Mouse (Mus musculus): Measurements from ENCODE around the gene Endov.
A peak's percentile ranks its signal among the peaks of the same experiment; 100 is the strongest.

The Endov gene

GRCm38 (mm10) chr11:119545741-119546495 lies 54.8 kb downstream of the Endov start:
- DNase-seq (ENCODE audit: extremely low spot score, low spot score): peak; percentile 47

- DNase-seq (ENCODE audit: extremely low spot score, low spot score): no peak
These were observed 55.5 kb downstream of the Endov start for GRCm38 (mm10) chr11:119546496-119547182.

- DNase-seq (ENCODE audit: extremely low spot score, low spot score): peak; percentile 74
These were observed 56.2 kb downstream of the Endov start, which contains the start of gene Nptx1 for GRCm38 (mm10) chr11:119547183-119547921. Gene Nptx1, minus strand, starts transcription at chr11:119547753.

GRCm38 (mm10) chr11:119547951-119548591 lies 56.9 kb downstream of the Endov start:
- DNase-seq (ENCODE audit: extremely low spot score, low spot score): peak; percentile 63

DNA sequence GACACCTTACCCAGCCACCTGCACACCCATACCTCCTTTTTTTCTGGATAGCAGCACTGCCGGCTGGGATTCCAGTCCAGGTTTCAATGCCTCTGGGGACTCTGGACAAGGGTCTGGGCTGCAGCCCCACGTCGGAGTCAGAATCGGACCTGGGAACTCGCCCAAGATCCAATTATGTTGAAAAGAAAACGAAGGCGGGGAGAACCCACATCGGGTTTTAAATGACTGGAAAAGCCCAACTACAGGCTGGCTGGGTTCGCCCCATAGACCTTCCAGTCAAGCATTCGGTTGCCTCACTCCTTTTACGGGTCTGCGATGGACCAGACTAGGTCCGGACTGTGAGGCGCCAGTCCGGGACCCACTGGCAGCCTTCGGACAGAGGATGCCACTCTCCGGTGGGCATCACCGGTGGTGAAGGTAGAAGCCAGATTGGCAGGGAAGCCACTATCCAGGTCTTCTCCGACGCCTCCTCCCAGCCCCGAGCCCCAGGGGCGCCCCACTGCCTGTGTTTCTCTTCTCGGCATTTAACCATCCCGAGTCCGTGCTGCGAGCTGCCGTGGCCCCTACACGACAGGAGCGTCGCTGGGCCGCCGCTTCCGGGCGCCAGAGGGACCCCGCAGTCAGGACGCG lies 57.7 kb downstream of the Endov start:
- DNase-seq (ENCODE audit: extremely low spot score, low spot score): peak; percentile 52

GRCm38 (mm10) chr11:119549371-119549811 lies 58.2 kb downstream of the Endov start:
- DNase-seq (ENCODE audit: extremely low spot score, low spot score): no peak

- no peak for DNase-seq (ENCODE audit: extremely low spot score, low spot score)
These were observed 59.6 kb downstream of the Endov start for GRCm38 (mm10) chr11:119550546-119551335.

DNA sequence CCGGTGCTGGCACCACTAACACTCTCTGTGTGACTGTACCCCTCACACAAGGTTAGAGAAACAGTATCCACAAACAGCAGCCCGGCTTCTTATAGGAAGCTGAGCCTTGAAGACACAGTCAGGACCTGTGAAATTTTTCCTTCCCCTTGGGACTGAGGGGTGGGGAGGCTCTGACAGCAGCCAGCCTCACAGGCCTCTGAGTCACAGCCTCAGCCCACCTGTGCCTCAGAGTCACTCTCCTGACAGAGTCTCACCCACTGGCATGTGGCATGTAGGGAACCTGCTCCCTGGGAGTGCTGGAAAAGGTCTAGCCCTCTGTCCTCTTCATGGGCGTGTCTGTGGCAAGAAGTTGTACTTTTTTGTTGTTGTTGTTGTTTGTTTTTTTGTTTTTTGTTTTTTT lies 60.3 kb downstream of the Endov start:
- DNase-seq (ENCODE audit: extremely low spot score, low spot score): no peak

- no peak for DNase-seq (ENCODE audit: extremely low spot score, low spot score)
These were observed 61.2 kb downstream of the Endov start for GRCm38 (mm10) chr11:119552301-119552700.

GRCm38 (mm10) chr11:119552902-119553802 lies 62.0 kb downstream of the Endov start:
- no peak for DNase-seq (ENCODE audit: extremely low spot score, low spot score)

- DNase-seq (ENCODE audit: extremely low spot score, low spot score): no peak
These were observed 63.6 kb downstream of the Endov start for GRCm38 (mm10) chr11:119554706-119555105.

DNA sequence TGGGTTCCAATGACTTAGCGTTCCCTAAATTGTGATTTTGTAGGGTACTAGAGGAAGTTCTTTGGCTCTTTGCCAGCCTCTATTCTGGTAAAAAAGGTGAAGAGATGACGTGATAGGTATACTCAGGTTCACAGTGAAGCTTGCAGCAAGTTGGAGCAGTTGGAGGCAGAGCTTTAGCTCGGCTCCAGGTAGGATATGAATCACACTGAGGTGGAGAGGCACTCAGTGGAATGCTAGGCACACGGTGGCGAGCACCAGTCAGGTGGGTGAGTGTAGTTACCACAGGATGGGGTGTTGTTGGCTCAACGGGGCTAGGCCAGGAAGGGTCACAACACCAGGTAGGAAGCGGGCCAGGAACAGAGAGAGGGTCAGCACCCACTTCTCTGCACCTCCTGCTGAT lies 64.0 kb downstream of the Endov start:
- DNase-seq (ENCODE audit: extremely low spot score, low spot score): no peak

GRCm38 (mm10) chr11:119557940-119558869 lies 67.1 kb downstream of the Endov start:
- DNase-seq (ENCODE audit: extremely low spot score, low spot score): no peak

- DNase-seq (ENCODE audit: extremely low spot score, low spot score): peak; percentile 59
These were observed 67.9 kb downstream of the Endov start for GRCm38 (mm10) chr11:119558870-119559610.

Data from neural tube, embryonic 10.5 days (tissue).